Mouse (Mus musculus): ENCODE results near the gene Ccdc34. TPM values are rescaled to one million over a fixed set of nuclear protein-coding genes. Genes with fewer than 3 reads are reported as not detected.

Gene Ccdc34
- polyA plus RNA-seq (2017; shearing (Covaris generic)): 4.3 TPM

DNA sequence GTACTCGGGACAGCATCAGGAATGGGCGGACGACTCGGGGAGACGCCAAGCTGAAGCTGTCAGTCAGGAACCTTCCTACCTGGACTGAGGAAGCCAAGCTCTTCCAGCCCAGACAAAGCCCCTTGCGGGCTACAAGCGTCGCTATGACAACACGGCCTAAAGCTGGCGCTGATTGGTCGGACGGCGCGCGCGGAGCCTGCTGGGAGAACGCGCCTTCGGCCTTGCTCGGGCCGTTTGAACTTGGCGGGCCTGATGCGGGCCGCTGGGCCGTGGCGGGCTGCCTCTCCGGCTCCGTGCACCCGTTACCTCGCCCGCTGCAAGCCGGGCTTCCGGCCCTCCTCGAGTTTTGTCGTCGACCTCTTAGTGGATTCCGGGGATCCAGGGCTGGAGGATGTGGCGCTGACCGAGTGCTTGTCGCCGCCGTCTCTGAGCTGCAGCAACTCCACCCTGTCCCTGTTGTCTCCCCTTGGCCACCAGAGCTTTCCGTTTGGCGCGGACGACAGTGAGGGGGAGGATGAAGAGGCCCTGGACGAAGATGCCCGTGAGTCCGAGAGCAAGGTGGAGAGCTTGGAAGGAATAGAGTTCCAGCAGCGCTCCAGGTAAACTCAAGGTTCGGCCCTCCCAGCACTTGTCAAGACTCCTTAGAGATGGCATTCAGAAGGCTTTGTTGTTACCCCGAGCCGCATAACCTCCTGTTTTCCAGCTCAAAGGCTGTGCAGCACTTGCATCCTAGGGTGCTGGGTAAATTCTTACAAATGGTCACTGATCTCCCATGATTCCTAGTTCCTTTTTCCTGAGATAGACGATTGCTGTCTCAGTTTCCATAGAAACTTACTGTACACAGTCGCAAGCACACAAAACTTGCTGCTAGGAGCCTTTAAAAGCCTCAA, at the start of gene Ccdc34:
Ccdc34 (plus strand) TSS at position 202 of the 890 bp plus-strand sequence.

Other genes with a start within 250 kb of the Ccdc34 start
- 67.0 TPM for gene Lin7c, start 127.0 kb upstream of the Ccdc34 start, polyA plus RNA-seq (2017; shearing (Covaris generic))
- gene Lgr4, start 100.2 kb upstream of the Ccdc34 start, polyA plus RNA-seq (2017; shearing (Covaris generic)): 0.35 TPM

Measured in CD4-positive, CD25-positive, alpha-beta regulatory T cell, adult 9 weeks (primary cell).